Mouse (Mus musculus) brain, embryonic 14.5 days (tissue): ENCODE data around the gene Tmsb15l. TPM values are rescaled to one million over a fixed set of nuclear protein-coding genes. Genes with fewer than 3 reads are reported as not detected.
A peak's percentile ranks its signal among the peaks of the same experiment; 100 is the strongest.
"Not testable (repeated sequence)": the region's sequence is repeated elsewhere in the genome, so short reads cannot be mapped to it uniquely, and the experiment has no call there.

Source experiments
- DNase-seq: peaks from one replicate; pipeline ENCODE4 v3.0.0-alpha.2; 2011; ENCODE audit warnings: low read depth
- CTCF ChIP-seq: fragments of 200-500 bp; IDR thresholded peaks from 2 replicates; pipeline ENCODE4 v1.5.1; 2012; ENCODE audit warnings: inconsistent platforms, mild to moderate bottlenecking, moderate library complexity, borderline replicate concordance; ENCODE audit not compliant: insufficient read depth, insufficient read length; ENCODE audit errors: extremely low read depth
- POLR2A ChIP-seq: fragments of 200-500 bp; IDR thresholded peaks from 2 replicates; pipeline ENCODE4 v1.6.1; 2012; ENCODE audit warnings: mild to moderate bottlenecking, inconsistent platforms, borderline replicate concordance; ENCODE audit not compliant: poor library complexity, insufficient read depth, insufficient read length, severe bottlenecking; ENCODE audit errors: extremely low read depth
- polyA plus RNA-seq: library from polyadenylated mRNA; depleted of rRNA; stranded (reverse); fragments of >200 nt; gene quantifications from 2 replicates; pipeline ENCODE4 v1.2.3, GENCODE M21; 2012; rRNA removed

Gene Tmsb15l
- polyA plus RNA-seq, 1 experiment: 10.1 TPM

- peak; percentile 45 for DNase-seq
- TF ChIP-seq CTCF (peak; percentile 44; the same call in 1 of the 2 replicates), POLR2A (no peak)
Observed at GRCm38 (mm10) chrX:136959688-136960087, 17.0 kb downstream of the Tmsb15l start.

GRCm38 (mm10) chrX:136958300-136958699 lies 18.4 kb downstream of the Tmsb15l start:
- not testable (repeated sequence) for DNase-seq

DNA sequence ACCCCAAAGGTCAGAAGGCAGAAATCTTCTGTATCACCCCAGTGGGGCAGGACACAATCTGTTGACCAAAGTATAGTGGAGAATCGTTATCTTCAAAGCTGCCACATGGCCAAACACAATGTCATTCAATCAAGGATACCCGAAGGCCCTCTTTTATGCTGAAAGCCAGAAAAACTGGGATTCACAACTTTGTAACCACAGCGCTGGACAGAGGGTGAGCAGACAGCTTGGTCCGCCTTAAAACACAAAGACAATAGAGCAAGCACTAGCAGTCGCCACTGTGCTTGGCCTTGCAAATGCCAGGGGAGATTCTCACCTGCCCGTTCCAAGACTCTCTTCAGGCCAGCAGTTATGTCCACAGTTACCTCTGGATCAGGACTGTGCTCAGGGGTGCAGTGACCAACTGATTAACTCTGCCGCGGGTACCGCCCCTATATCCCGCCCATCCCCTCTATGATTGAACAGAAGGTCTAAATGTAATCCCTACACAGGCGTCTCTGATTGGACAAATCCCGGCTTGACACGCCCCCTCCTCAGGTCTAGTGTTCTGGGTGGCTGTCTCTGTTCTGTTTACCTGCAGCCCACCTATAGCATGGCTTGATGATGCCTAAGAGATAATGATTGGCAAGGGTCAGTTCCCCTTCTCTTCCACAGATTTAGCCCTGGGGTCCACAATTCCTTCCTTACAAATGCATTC lies 18.9 kb downstream of the Tmsb15l start:
- peak; percentile 92 for DNase-seq

DNA sequence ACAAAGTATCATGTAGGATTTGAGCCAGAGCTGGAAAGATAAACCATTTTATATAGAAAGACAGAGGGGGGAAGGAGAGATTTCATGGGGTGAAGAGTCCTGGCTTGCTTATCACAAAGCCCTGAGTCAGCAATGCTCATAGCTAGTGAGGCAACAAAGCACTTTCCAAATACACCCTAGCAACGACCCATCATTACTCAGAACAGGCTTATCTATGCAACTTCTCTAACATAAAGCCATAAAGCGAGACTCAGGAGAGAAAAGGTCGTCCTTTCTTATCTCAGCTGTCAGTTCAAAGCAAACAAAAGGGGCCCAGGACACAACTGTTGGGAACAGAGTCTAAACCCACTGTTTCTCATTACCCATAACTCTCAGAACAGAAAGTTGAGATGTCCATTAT lies 38.7 kb downstream of the Tmsb15l start:
- DNase-seq: no peak
- TF ChIP-seq CTCF (no peak), POLR2A (no peak)

DNA sequence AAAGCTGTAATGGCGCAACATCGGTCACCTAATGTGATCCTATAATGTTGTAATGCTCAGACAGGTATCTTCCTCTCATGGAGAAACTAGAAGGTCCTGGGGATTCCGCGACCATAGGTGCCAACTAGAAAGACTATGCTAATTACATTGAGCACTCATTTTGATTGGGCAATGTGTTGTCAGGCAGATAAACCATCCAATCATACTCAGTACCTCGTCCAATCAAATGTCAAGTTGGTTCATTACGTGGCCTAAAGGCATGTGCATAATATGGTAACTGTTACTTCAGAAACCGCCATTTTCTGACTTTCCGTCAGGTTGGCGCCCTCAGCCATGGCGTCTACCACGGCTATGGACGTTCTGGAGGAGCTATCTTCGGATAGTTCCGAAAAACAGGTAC lies 49.6 kb downstream of the Tmsb15l start, which contains the start of gene H2bfm:
Gene H2bfm, plus strand, starts transcription at position 295 of the 400 bp plus-strand sequence.
- DNase-seq: no peak
- TF ChIP-seq POLR2A (no peak), CTCF (no peak)

- peak; percentile 22 for DNase-seq
Observed at GRCm38 (mm10) chrX:136925863-136926262, 50.8 kb downstream of the Tmsb15l start.

More at GRCm38 (mm10) chrX:136925863-136926262, 50.8 kb downstream of the Tmsb15l start:
- TF ChIP-seq POLR2A (no peak), CTCF (no peak)

Other genes starting within 250 kb of the Tmsb15l start
- 369 and 380 TPM in 2 replicates for gene Morf4l2, start 233.2 kb downstream of the Tmsb15l start, polyA plus RNA-seq
- gene Glra4, start 196.7 kb downstream of the Tmsb15l start, polyA plus RNA-seq: 0.04 and 0.05 TPM in 2 replicates
- gene Plp1, start 154.2 kb downstream of the Tmsb15l start, polyA plus RNA-seq: 17.0 and 17.2 TPM in 2 replicates
- 6.7 and 13.7 TPM in 2 replicates for gene Rab9b, start 108.1 kb downstream of the Tmsb15l start, polyA plus RNA-seq
- not detected in 2 replicates for gene H2bfm, start 49.5 kb downstream of the Tmsb15l start, polyA plus RNA-seq
- 38.7 and 46.3 TPM in 2 replicates for gene Tmsb15b2, start 1.4 kb downstream of the Tmsb15l start, polyA plus RNA-seq
- gene Tmsb15b1, start within 50 bp of the Tmsb15l start, polyA plus RNA-seq: 12.8 and 19.7 TPM in 2 replicates
- 149 and 152 TPM in 2 replicates for gene Zcchc18, start 16.3 kb upstream of the Tmsb15l start, polyA plus RNA-seq
- 20.5 and 27.1 TPM in 2 replicates for gene Slc25a53, start 61.4 kb upstream of the Tmsb15l start, polyA plus RNA-seq
- gene Fam199x, start 72.7 kb upstream of the Tmsb15l start, polyA plus RNA-seq: 2.2 and 3.9 TPM in 2 replicates
- not detected in 2 replicates for gene Esx1, start 145.2 kb upstream of the Tmsb15l start, polyA plus RNA-seq